Mouse (Mus musculus) neural tube, embryonic 14.5 days (tissue): ENCODE measurements around the gene Pcgf1. TPM values are rescaled to one million over a fixed set of nuclear protein-coding genes. Genes with fewer than 3 reads are reported as not detected.
A peak's percentile ranks its signal among the peaks of the same experiment; 100 is the strongest.

ENCODE experiments used
- ATAC-seq: fragments of 200-750 bp; cut with Nextera tagmentation; 2 replicates; pipeline ENCODE4 v1.8.0; 2017; ENCODE audit warnings: low read depth, mild to moderate bottlenecking, moderate TSS enrichment, moderate library complexity
- H3K27ac ChIP-seq: fragments of 300-500 bp; sonication (generic); 2 replicates; pipeline ENCODE4 v1.5.1; 2014; ENCODE audit warnings: low read depth, mild to moderate bottlenecking, control low read depth, low read length, moderate library complexity, mixed read lengths
- H3K27me3 ChIP-seq: fragments of 300-500 bp; sonication (generic); 2 replicates; pipeline ENCODE4 v1.6.1; 2014; ENCODE audit warnings: low read length; ENCODE audit not compliant: control insufficient read depth, insufficient read depth
- H3K36me3 ChIP-seq: fragments of 300-500 bp; sonication (generic); 2 replicates; pipeline ENCODE4 v1.6.1; 2014; ENCODE audit warnings: low read length, mixed read lengths; ENCODE audit not compliant: control insufficient read depth, insufficient read depth
- H3K4me1 ChIP-seq: fragments of 300-500 bp; sonication (generic); 2 replicates; pipeline ENCODE4 v1.6.1; 2014; ENCODE audit warnings: low read length; ENCODE audit not compliant: control insufficient read depth, insufficient read depth
- H3K4me2 ChIP-seq: fragments of 300-500 bp; sonication (generic); 2 replicates; pipeline ENCODE4 v1.6.1; 2014; ENCODE audit warnings: mild to moderate bottlenecking, low read depth, low read length, control low read depth
- H3K4me3 ChIP-seq: fragments of 300-500 bp; sonication (generic); 2 replicates; pipeline ENCODE4 v1.5.1; 2014; ENCODE audit warnings: low read depth, low read length, control low read depth, mixed read lengths
- H3K9ac ChIP-seq: fragments of 300-500 bp; sonication (generic); replicated peaks from 2 replicates; pipeline ENCODE4 v1.6.1; 2014; ENCODE audit warnings: low read depth, mild to moderate bottlenecking, control low read depth, low read length, mixed read lengths
- H3K9me3 ChIP-seq: fragments of 300-500 bp; sonication (generic); 2 replicates; pipeline ENCODE4 v1.6.1; 2016; ENCODE audit warnings: low read length; ENCODE audit not compliant: control insufficient read depth
- WGBS: fragments of 180-500 bp; shearing (Covaris S2); extraction: QIAGEN DNeasy Blood & Tissue Kit; methylation state at CpG from one replicate; pipeline ENCODE4 v1.1.7; 2014; 5-methylcytosine and 5-hydroxymethylcytosine counted together
- polyA plus RNA-seq: library from polyadenylated mRNA; unstranded; fragments of >200 nt; fragmentation: Nextera tagmentation; extraction: Ambion mirVana; gene quantifications from 2 replicates; pipeline ENCODE4 v1.2.1, GENCODE M21; 2014

Pcgf1 gene
- 44.9 and 46.6 TPM in 2 replicates for polyA plus RNA-seq

GRCm38 (mm10) chr6:83077630-83078323 is at the start of gene Pcgf1:
Gene Pcgf1, plus strand, starts transcription at chr6:83077869.
- Histone ChIP-seq H3K36me3 (peaks cover 10% of the 10 kb centered on the region; the same call in 1 of the 2 replicates), H3K27ac (peak within 1 kb of the TSS; percentile 86), H3K4me3 (peak within 1 kb of the TSS; percentile 76), H3K27me3 (peaks cover 16% of the 10 kb centered on the region), H3K4me2 (peak within 1 kb of the TSS; percentile 96), H3K9ac (peak within 1 kb of the TSS; percentile 86), H3K4me1 (peaks cover 14% of the 10 kb centered on the region), H3K9me3 (no peaks in the 10 kb centered on the region)
- WGBS, result under 1% methylated on average over 54 of the region's 54 CpGs
- peak; percentile 78 for ATAC-seq

- Histone ChIP-seq H3K27ac (no peak overlapping the region), H3K36me3 (no peaks in the 10 kb centered on the region), H3K9ac (no peak overlapping the region), H3K27me3 (peaks cover 12% of the 10 kb centered on the region; the same call in 1 of the 2 replicates), H3K9me3 (no peaks in the 10 kb centered on the region), H3K4me1 (peaks cover 11% of the 10 kb centered on the region; the same call in 1 of the 2 replicates), H3K4me2 (no peak overlapping the region), H3K4me3 (no peak overlapping the region)
- WGBS, result 19% methylated on average over 10 of the region's 10 CpGs
- no peak for ATAC-seq
Observed at GRCm38 (mm10) chr6:83029777-83030176, 47.9 kb upstream of the Pcgf1 start.

GRCm38 (mm10) chr6:83031111-83031510 is 46.6 kb upstream of the Pcgf1 start:
- Histone ChIP-seq H3K4me3 (no peak overlapping the region), H3K27me3 (peaks cover 12% of the 10 kb centered on the region; the same call in 1 of the 2 replicates), H3K36me3 (no peaks in the 10 kb centered on the region), H3K9me3 (no peaks in the 10 kb centered on the region), H3K4me1 (peaks cover 11% of the 10 kb centered on the region; the same call in 1 of the 2 replicates), H3K27ac (no peak overlapping the region), H3K4me2 (no peak overlapping the region), H3K9ac (no peak overlapping the region)
- WGBS, result 75% methylated on average over 7 of the region's 7 CpGs
- no peak for ATAC-seq

DNA sequence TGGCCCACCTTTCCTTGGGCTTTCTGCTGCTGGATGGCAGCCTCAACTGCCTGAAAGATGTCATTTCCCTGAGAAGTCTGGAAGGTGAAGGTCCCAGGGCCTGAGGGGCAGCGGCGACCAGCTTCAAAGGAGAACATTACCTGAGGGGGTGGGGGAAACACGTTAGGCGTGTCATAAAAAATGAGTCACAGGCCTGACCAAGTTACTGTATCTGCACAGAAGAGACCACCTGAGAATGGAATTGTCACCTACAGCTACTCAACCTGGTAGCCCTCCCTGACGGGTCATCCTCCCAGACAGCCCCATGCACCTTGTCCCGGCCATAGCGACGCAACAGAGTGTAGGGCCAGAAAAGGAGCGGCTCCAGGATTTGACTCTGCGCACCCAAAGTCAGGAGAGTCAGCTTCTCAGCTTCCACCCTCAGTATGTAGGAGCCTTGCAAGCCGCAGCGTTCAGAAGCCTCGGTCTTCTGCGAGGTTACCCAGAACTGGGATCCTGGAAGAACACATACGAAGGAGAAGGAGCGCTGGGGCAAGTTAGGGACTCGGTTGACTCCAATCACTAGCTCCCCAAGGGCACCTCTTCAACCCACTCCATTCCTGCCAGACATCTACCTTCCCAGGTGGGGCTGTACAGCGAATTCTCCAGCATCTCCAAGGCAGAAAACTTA is 45.6 kb upstream of the Pcgf1 start:
- no peak for ATAC-seq
- Histone ChIP-seq H3K4me1 (peaks cover 11% of the 10 kb centered on the region; the same call in 1 of the 2 replicates), H3K27me3 (peaks cover 12% of the 10 kb centered on the region; the same call in 1 of the 2 replicates), H3K9ac (no peak overlapping the region), H3K4me3 (peak overlapping the region; percentile 43; the same call in 1 of the 2 replicates), H3K9me3 (no peaks in the 10 kb centered on the region), H3K36me3 (no peaks in the 10 kb centered on the region), H3K4me2 (peak overlapping the region; percentile 80), H3K27ac (no peak overlapping the region)
- WGBS, result 19% methylated on average over 18 of the region's 18 CpGs

- H3K27ac ChIP-seq, result no peak overlapping the region
Observed at GRCm38 (mm10) chr6:83032769-83033191, 44.9 kb upstream of the Pcgf1 start.

DNA sequence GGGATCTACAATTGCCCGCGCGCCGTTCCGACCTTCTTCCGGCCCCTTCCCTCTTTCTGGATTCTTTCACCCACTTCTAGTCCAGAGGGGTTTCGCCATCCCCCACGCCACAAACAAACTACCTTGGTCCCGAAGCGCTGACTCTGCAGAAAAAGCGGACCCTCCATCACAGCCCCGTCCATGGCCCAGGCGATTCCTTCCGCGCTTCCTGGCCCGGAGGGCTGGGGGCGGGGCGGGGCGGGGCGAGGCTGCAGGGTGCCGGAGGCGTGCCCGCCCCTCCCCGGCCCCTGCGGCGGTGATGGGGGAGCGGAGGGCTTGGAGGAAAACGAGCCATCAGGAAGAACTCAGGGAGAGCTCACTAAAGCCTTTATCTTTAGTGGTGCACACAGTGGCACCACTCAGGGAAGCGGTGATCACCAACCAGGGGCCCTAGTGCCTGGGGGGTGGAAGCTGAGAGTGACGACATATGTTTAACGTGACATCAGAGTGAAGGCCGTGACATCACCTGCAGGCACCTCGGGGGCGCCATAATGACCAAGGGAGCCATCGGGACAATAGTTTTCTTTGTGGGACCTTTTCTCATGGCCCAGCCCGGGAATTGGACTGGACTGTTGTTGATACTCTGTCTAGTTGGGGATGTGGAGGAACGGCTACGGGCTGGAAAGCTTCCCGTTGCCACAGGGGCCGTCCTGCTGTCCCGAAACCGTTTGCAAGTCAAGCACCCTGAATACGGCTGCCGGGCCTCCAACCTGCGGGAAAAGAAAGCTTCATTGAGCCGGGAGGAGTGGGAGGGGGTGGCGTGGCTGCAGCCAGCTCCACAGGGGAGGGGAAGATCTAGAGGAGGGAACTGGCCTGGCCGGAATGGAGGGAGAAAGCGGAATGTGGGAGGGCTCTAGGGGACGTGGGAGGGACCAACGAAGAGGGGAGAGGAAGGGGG is 44.2 kb upstream of the Pcgf1 start, which contains the start of the genes Dok1 and Loxl3:
TSS of gene Dok1 (minus strand) at position 223 of the 937 bp plus-strand sequence.
TSS of gene Loxl3 (plus strand) at position 925 of the 937 bp plus-strand sequence.
- ATAC-seq, result peak; percentile 70
- WGBS, result under 1% methylated on average over 51 of the region's 51 CpGs
- H3K27me3 ChIP-seq, result peaks cover 12% of the 10 kb centered on the region; the same call in 1 of the 2 replicates

More at GRCm38 (mm10) chr6:83032769-83033191, 44.9 kb upstream of the Pcgf1 start:
- peaks cover 11% of the 10 kb centered on the region; the same call in 1 of the 2 replicates for H3K4me1 ChIP-seq
- H3K9ac ChIP-seq, result peak overlapping the region; percentile 37; the same call in 1 of the 2 replicates
- peaks cover 12% of the 10 kb centered on the region; the same call in 1 of the 2 replicates for H3K27me3 ChIP-seq
- no peaks in the 10 kb centered on the region for H3K36me3 ChIP-seq
- H3K9me3 ChIP-seq, result no peaks in the 10 kb centered on the region
- H3K4me3 ChIP-seq, result peak overlapping the region; percentile 43
- peak overlapping the region; percentile 80 for H3K4me2 ChIP-seq
- ATAC-seq, result peak; percentile 51; the same call in 1 of the 2 replicates
- WGBS, result under 1% methylated on average over 31 of the region's 31 CpGs

DNA sequence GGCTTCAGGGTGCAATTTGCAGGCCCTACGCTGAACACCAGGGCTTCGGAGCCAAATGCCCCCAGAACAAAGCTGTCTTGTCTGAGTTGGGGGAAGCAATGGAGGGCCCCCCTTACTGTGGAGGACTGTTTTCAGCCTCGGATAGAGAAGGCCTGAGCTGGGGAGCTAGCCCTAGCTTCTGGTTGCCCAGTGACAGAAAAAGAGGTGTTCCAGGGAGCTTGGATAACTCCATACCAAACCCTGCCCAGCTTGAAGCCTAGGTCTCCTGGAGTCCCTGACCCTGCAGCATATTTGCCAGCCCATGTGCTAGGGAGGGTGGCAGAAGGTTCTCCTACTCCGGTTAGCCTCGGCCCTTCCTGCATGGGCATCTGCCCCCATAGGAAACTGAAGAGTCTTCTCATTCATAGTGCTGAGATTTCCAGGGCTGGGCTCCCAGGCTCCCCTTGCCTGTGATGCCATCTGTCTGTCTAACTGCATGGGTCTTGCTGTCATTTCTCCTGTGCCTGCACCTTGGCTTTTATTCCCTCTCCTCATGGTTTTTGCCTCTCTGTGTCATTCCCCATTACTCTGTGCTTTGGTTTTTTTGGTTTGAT is 43.1 kb upstream of the Pcgf1 start:
- Histone ChIP-seq H3K27me3 (peaks cover 12% of the 10 kb centered on the region; the same call in 1 of the 2 replicates), H3K4me3 (peak overlapping the region; percentile 1; the same call in 1 of the 2 replicates), H3K9me3 (no peaks in the 10 kb centered on the region), H3K4me1 (peaks cover 15% of the 10 kb centered on the region; the same call in 1 of the 2 replicates), H3K9ac (no peak overlapping the region), H3K4me2 (peak overlapping the region; percentile 80), H3K36me3 (no peaks in the 10 kb centered on the region), H3K27ac (no peak overlapping the region)
- 23% methylated on average over 5 of the region's 5 CpGs for WGBS
- ATAC-seq, result no peak

More for the DNA sequence above, 44.2 kb upstream of the Pcgf1 start, which contains the start of the genes Dok1 and Loxl3:
- Histone ChIP-seq H3K9ac (peak within 1 kb of the TSS; percentile 37; the same call in 1 of the 2 replicates), H3K4me2 (peak within 1 kb of the TSS; percentile 80), H3K4me3 (peak within 1 kb of the TSS; percentile 43), H3K36me3 (no peaks in the 10 kb centered on the region), H3K27ac (peak within 1 kb of the TSS; percentile 19; the same call in 1 of the 2 replicates), H3K9me3 (no peaks in the 10 kb centered on the region), H3K4me1 (peaks cover 14% of the 10 kb centered on the region; the same call in 1 of the 2 replicates)

DNA sequence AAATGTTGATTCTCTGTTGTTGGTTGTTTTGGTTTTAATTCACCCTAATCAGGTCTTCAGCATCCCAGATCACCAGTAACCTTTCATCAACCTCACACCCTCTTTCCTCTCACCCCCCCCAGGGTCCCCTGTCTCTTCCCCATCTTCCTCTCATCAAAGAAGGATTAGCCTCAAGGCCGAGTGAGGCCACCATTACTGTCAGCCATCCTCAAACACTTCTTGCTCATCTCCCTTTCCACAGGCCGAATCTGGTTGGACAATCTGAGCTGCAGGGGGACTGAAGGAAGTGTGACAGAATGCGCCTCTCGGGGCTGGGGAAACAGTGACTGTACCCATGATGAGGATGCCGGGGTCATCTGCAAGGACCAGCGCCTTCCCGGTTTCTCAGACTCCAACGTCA is 40.5 kb upstream of the Pcgf1 start:
- Histone ChIP-seq H3K9ac (no peak overlapping the region), H3K27ac (no peak overlapping the region), H3K4me3 (no peak overlapping the region), H3K36me3 (no peaks in the 10 kb centered on the region), H3K4me1 (peaks cover 15% of the 10 kb centered on the region; the same call in 1 of the 2 replicates), H3K4me2 (no peak overlapping the region), H3K27me3 (0 out of 2 replicates have a peak, but pooled peaks cover 4% of the 10 kb centered on the region), H3K9me3 (no peaks in the 10 kb centered on the region)
- ATAC-seq, result no peak
- 84% methylated on average over 8 of the region's 8 CpGs for WGBS
